Mouse (Mus musculus): Measurements from ENCODE around the gene Entpd3.

Entpd3 gene

GRCm38 (mm10) chr9:120581941-120582618 is 42.5 kb downstream of the Entpd3 start:
- peak in 1 of 2 experiments; percentile 55 for DNase-seq

- peak; percentile 87 to 90 for DNase-seq
Measured at GRCm38 (mm10) chr9:120582619-120583308, 43.1 kb downstream of the Entpd3 start.

GRCm38 (mm10) chr9:120583314-120583713 is 43.7 kb downstream of the Entpd3 start:
- no peak for DNase-seq

- peak; percentile 88 to 91 for DNase-seq
Measured at GRCm38 (mm10) chr9:120586546-120586945, 46.9 kb downstream of the Entpd3 start.

GRCm38 (mm10) chr9:120591490-120591889 is 51.9 kb downstream of the Entpd3 start:
- DNase-seq, result peak; percentile 82 to 83

GRCm38 (mm10) chr9:120593383-120594101 is 53.9 kb downstream of the Entpd3 start:
- DNase-seq, result no peak

- no peak for DNase-seq
Measured at GRCm38 (mm10) chr9:120594839-120595238, 55.2 kb downstream of the Entpd3 start.

GRCm38 (mm10) chr9:120595306-120595705 is 55.7 kb downstream of the Entpd3 start:
- no peak for DNase-seq

- peak; percentile 65 for DNase-seq
Measured at GRCm38 (mm10) chr9:120601488-120602171, 62.0 kb downstream of the Entpd3 start.

- peak in 1 of 2 experiments; percentile 9 for DNase-seq
Measured at GRCm38 (mm10) chr9:120602172-120602838, 62.7 kb downstream of the Entpd3 start.

- DNase-seq, result peak; percentile 75 to 76
Measured at GRCm38 (mm10) chr9:120602839-120603511, 63.4 kb downstream of the Entpd3 start.

- DNase-seq, result no peak
Measured at GRCm38 (mm10) chr9:120603512-120603908, 63.9 kb downstream of the Entpd3 start.

- DNase-seq, result no peak
Measured at GRCm38 (mm10) chr9:120603956-120604355, 64.3 kb downstream of the Entpd3 start.

GRCm38 (mm10) chr9:120611055-120611454 is 71.4 kb downstream of the Entpd3 start:
- DNase-seq, result no peak

- no peak for DNase-seq
Measured at GRCm38 (mm10) chr9:120614059-120614458, 74.4 kb downstream of the Entpd3 start.

Measured in B cell, adult 2 months (primary cell).